Mouse (Mus musculus) liver, embryonic 13.5 days (tissue): ENCODE measurements at regions not wholly inside any gene's neighbourhood (a gene's known extent, or its start where the extent isn't known, plus 50 kb on each side); places are given as distances from the start of the nearest gene placed in this dataset.

ENCODE experiments used
- ATAC-seq: fragments of 200-750 bp; cut with Nextera tagmentation; 2 replicates; pipeline ENCODE4 v1.8.0; 2017; ENCODE audit warnings: low read depth, mild to moderate bottlenecking, moderate number of reproducible peaks, moderate library complexity
- DNase-seq: peaks from one replicate; pipeline ENCODE4 v3.0.0; 2022
- H3K27ac ChIP-seq: fragments of 300-500 bp; sonication (generic); 2 replicates; pipeline ENCODE4 v1.5.1; 2015; ENCODE audit warnings: moderate library complexity, mild to moderate bottlenecking, inconsistent platforms
- H3K27me3 ChIP-seq: fragments of 300-500 bp; sonication (generic); 2 replicates; pipeline ENCODE4 v1.6.1; 2015; ENCODE audit warnings: mild to moderate bottlenecking, inconsistent platforms
- H3K36me3 ChIP-seq: fragments of 300-500 bp; sonication (generic); 2 replicates; pipeline ENCODE4 v1.6.1; 2015; ENCODE audit warnings: mild to moderate bottlenecking, inconsistent platforms
- H3K4me1 ChIP-seq: fragments of 300-500 bp; sonication (generic); replicated peaks from 2 replicates; pipeline ENCODE4 v1.6.1; 2015; ENCODE audit warnings: inconsistent platforms
- H3K4me2 ChIP-seq: fragments of 300-500 bp; sonication (generic); 2 replicates; pipeline ENCODE4 v1.6.1; 2015; ENCODE audit warnings: inconsistent platforms, mild to moderate bottlenecking, moderate library complexity
- H3K4me3 ChIP-seq: fragments of 300-500 bp; sonication (generic); replicated peaks from 2 replicates; pipeline ENCODE4 v1.5.1; 2015; ENCODE audit warnings: mild to moderate bottlenecking, inconsistent platforms
- H3K9ac ChIP-seq: fragments of 300-500 bp; sonication (generic); 2 replicates; pipeline ENCODE4 v1.6.1; 2015; ENCODE audit warnings: mild to moderate bottlenecking, inconsistent platforms
- H3K9me3 ChIP-seq: fragments of 300-500 bp; sonication (generic); replicated peaks from 2 replicates; pipeline ENCODE4 v1.6.1; 2016; ENCODE audit warnings: inconsistent platforms
- WGBS: fragments of 180-500 bp; shearing (Covaris S2); methylation state at CpG from one replicate; pipeline ENCODE4 v1.1.7; 2015; ENCODE audit not compliant: insufficient replicate concordance; 5-methylcytosine and 5-hydroxymethylcytosine counted together

GRCm38 (mm10) chr13:37513905-37514607 is 169.0 kb downstream of the Ly86 start:
- H3K36me3 ChIP-seq: no peaks in the 10 kb centered on the region
- H3K9me3 ChIP-seq: no peaks in the 10 kb centered on the region
- 31% methylated on average over 23 of the region's 23 CpGs for WGBS
- no peaks in the 10 kb centered on the region for H3K27me3 ChIP-seq
- DNase-seq (no peak), ATAC-seq (no peak)
- peaks cover 32% of the 10 kb centered on the region for H3K4me1 ChIP-seq
- peak overlapping the region; percentile 41 for H3K27ac ChIP-seq
- no peak overlapping the region for H3K9ac ChIP-seq
- H3K4me3 ChIP-seq: no peak overlapping the region
- peak overlapping the region; percentile 34 for H3K4me2 ChIP-seq

GRCm38 (mm10) chr13:37514641-37515305 is 169.8 kb downstream of the Ly86 start:
- H3K9ac ChIP-seq: no peak overlapping the region
- 52% methylated on average over 12 of the region's 12 CpGs for WGBS

GRCm38 (mm10) chr13:37517055-37517807 is 172.2 kb downstream of the Ly86 start:
- no peaks in the 10 kb centered on the region for H3K9me3 ChIP-seq
- peaks cover 15% of the 10 kb centered on the region for H3K4me1 ChIP-seq
- H3K27me3 ChIP-seq: no peaks in the 10 kb centered on the region
- 57% methylated on average over 14 of the region's 14 CpGs for WGBS
- H3K9ac ChIP-seq: no peak overlapping the region
- no peaks in the 10 kb centered on the region for H3K36me3 ChIP-seq
- no peak overlapping the region for H3K4me2 ChIP-seq
- H3K4me3 ChIP-seq: no peak overlapping the region
- no peak for ATAC-seq
- no peak for DNase-seq
- H3K27ac ChIP-seq: no peak overlapping the region

More at GRCm38 (mm10) chr13:37514641-37515305, 169.8 kb downstream of the Ly86 start:
- no peak for DNase-seq
- Histone ChIP-seq H3K9me3 (no peaks in the 10 kb centered on the region), H3K27ac (peak overlapping the region; percentile 32; the same call in 1 of the 2 replicates), H3K4me1 (peaks cover 25% of the 10 kb centered on the region), H3K27me3 (no peaks in the 10 kb centered on the region), H3K4me2 (0 out of 2 replicates have a peak overlapping the region, but pooled peaks have one; percentile 34), H3K4me3 (no peak overlapping the region), H3K36me3 (no peaks in the 10 kb centered on the region)
- no peak for ATAC-seq

- DNase-seq (no peak), ATAC-seq (no peak)
- no peak overlapping the region for H3K4me3 ChIP-seq
- WGBS: 46% methylated on average over 3 of the region's 3 CpGs
- no peaks in the 10 kb centered on the region for H3K27me3 ChIP-seq
- no peaks in the 10 kb centered on the region for H3K4me1 ChIP-seq
- H3K9ac ChIP-seq: no peak overlapping the region
- no peaks in the 10 kb centered on the region for H3K36me3 ChIP-seq
- H3K4me2 ChIP-seq: no peak overlapping the region
- H3K9me3 ChIP-seq: no peaks in the 10 kb centered on the region
- no peak overlapping the region for H3K27ac ChIP-seq
These were observed 174.9 kb downstream of the Ly86 start for GRCm38 (mm10) chr13:37519948-37520347.

GRCm38 (mm10) chr13:37525097-37525726 is 180.2 kb downstream of the Ly86 start:
- Histone ChIP-seq H3K4me2 (no peak overlapping the region), H3K4me3 (no peak overlapping the region), H3K27me3 (no peaks in the 10 kb centered on the region), H3K27ac (no peak overlapping the region), H3K4me1 (no peaks in the 10 kb centered on the region; the same call in 1 of the 2 replicates), H3K36me3 (no peaks in the 10 kb centered on the region), H3K9me3 (no peaks in the 10 kb centered on the region), H3K9ac (no peak overlapping the region)
- 74% methylated on average over 15 of the region's 15 CpGs for WGBS
- DNase-seq (no peak), ATAC-seq (no peak)

GRCm38 (mm10) chr13:37526102-37526501 is 181.1 kb downstream of the Ly86 start:
- Histone ChIP-seq H3K9ac (no peak overlapping the region), H3K4me3 (no peak overlapping the region), H3K27ac (no peak overlapping the region), H3K9me3 (no peaks in the 10 kb centered on the region), H3K4me2 (no peak overlapping the region), H3K36me3 (no peaks in the 10 kb centered on the region), H3K4me1 (no peaks in the 10 kb centered on the region; the same call in 1 of the 2 replicates), H3K27me3 (no peaks in the 10 kb centered on the region)
- 46% methylated on average over 8 of the region's 8 CpGs for WGBS
- ATAC-seq: no peak
- DNase-seq: no peak

- Histone ChIP-seq H3K4me3 (no peak overlapping the region), H3K9me3 (no peaks in the 10 kb centered on the region), H3K4me2 (no peak overlapping the region), H3K36me3 (no peaks in the 10 kb centered on the region), H3K27ac (no peak overlapping the region), H3K4me1 (no peaks in the 10 kb centered on the region; the same call in none of the 2 replicates), H3K9ac (no peak overlapping the region), H3K27me3 (no peaks in the 10 kb centered on the region)
- no peak for ATAC-seq
- WGBS: 56% methylated on average over 9 of the region's 9 CpGs
- DNase-seq: no peak
These were observed 183.4 kb downstream of the Ly86 start for GRCm38 (mm10) chr13:37528380-37528779.

GRCm38 (mm10) chr13:37528876-37529275 is 183.9 kb downstream of the Ly86 start:
- no peak overlapping the region for H3K27ac ChIP-seq
- no peak for DNase-seq
- no peaks in the 10 kb centered on the region for H3K36me3 ChIP-seq
- H3K27me3 ChIP-seq: no peaks in the 10 kb centered on the region
- WGBS: 61% methylated on average over 7 of the region's 7 CpGs
- H3K4me1 ChIP-seq: no peaks in the 10 kb centered on the region; the same call in none of the 2 replicates
- H3K4me3 ChIP-seq: no peak overlapping the region
- H3K9me3 ChIP-seq: no peaks in the 10 kb centered on the region
- H3K4me2 ChIP-seq: no peak overlapping the region
- ATAC-seq: no peak
- H3K9ac ChIP-seq: no peak overlapping the region

GRCm38 (mm10) chr13:37531512-37532183 is 186.6 kb downstream of the Ly86 start:
- 57% methylated on average over 8 of the region's 8 CpGs for WGBS
- Histone ChIP-seq H3K27ac (no peak overlapping the region), H3K27me3 (no peaks in the 10 kb centered on the region), H3K4me3 (no peak overlapping the region), H3K9ac (no peak overlapping the region), H3K36me3 (no peaks in the 10 kb centered on the region), H3K9me3 (no peaks in the 10 kb centered on the region), H3K4me2 (no peak overlapping the region), H3K4me1 (no peaks in the 10 kb centered on the region; the same call in 1 of the 2 replicates)
- DNase-seq: no peak
- ATAC-seq: no peak

GRCm38 (mm10) chr13:37532596-37533170 is 187.7 kb downstream of the Ly86 start:
- Histone ChIP-seq H3K9ac (no peak overlapping the region), H3K27me3 (no peaks in the 10 kb centered on the region), H3K4me2 (no peak overlapping the region), H3K4me1 (peaks cover 5% of the 10 kb centered on the region; the same call in 1 of the 2 replicates), H3K4me3 (no peak overlapping the region), H3K27ac (no peak overlapping the region), H3K36me3 (no peaks in the 10 kb centered on the region), H3K9me3 (no peaks in the 10 kb centered on the region)
- WGBS: 59% methylated on average over 7 of the region's 7 CpGs
- no peak for DNase-seq
- ATAC-seq: no peak
